Mouse (Mus musculus) cerebellum, adult 2 months (tissue): ENCODE data around the gene Sbf2.

ENCODE experiments used
- CTCF ChIP-seq: fragments of 200-500 bp; IDR thresholded peaks from 2 replicates; pipeline ENCODE4 v1.5.1; 2011; ENCODE audit warnings: low read depth, mild to moderate bottlenecking, control low read depth, low read length, moderate library complexity, borderline replicate concordance; ENCODE audit not compliant: insufficient read depth
- POLR2A ChIP-seq: fragments of 200-500 bp; IDR thresholded peaks from 2 replicates; pipeline ENCODE4 v1.6.1; 2011; ENCODE audit warnings: low read length, control low read depth, borderline replicate concordance; ENCODE audit not compliant: insufficient read depth

- TF ChIP-seq CTCF (no peak), POLR2A (no peak)
These were observed 17.6 kb downstream of the Sbf2 start for GRCm38 (mm10) chr7:110597141-110597540.
